Mouse (Mus musculus): ENCODE results near the gene Olfr222.

Gene Olfr222

DNA sequence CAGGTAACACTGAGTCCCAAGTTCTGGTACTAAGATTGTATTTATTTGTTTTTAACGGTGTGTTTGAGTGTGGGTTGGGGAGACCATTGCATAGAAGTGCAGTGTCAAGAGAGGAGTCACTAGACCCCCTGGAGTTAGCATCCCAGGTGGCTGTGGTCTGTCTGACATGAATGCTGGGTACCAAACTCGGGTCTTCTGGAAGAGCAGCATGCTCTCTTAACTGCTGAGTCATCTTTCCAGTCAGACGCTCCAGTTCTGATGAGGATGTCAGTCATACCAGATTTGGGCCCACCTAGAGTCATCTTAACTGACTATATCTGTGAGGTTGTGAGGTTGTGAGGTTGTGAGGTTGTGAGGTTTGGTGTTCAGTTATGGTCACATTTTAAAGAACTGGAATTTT is 15.1 kb downstream of the Olfr222 start:
- no peak for TF ChIP-seq GATA4 (IDR thresholded peaks at IDR 0.05; ENCODE audit: insufficient replicate concordance, low read length)

DNA sequence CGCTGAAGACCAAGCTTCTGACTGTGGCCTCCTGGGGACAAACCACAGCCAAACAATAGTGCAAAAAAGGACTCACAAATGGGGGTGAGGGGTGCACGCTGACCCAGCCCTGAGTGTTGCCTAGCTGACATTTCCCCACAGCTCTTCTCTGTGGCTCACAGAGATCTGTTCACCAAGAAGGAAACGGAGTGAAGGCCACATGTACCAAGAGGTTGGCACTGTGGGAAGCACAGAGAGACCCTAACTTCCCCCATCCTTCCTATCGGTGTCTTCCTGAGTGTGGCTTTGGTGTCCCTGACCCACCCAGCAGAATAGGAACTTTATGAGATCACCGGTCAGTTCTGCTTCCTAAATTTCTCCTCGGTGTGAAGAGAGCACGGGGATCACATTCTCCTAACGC is 21.5 kb downstream of the Olfr222 start:
- TF ChIP-seq GATA4 (IDR thresholded peaks at IDR 0.05; ENCODE audit: insufficient replicate concordance, low read length) = no peak

DNA sequence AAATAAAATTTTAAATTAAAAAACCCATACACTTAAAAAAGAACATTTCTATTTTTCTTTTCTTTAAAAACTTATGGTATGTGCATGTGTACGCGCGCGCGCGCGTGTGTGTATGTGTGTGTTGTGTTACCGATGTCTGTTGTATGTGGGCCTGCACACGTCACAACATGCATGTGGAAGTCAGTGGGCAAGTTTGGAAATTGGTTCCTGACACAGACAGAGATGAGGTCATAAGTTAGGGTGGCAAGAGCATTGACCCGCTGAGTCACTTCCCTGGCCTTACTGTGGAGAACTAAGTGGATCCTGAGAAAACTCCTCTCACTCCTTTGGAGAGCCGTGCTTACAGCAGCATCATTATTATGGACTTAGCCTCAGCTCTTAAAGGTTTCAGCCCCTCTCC is 21.9 kb downstream of the Olfr222 start:
- TF ChIP-seq GATA4 (IDR thresholded peaks at IDR 0.05; ENCODE audit: insufficient replicate concordance, low read length) = no peak

DNA sequence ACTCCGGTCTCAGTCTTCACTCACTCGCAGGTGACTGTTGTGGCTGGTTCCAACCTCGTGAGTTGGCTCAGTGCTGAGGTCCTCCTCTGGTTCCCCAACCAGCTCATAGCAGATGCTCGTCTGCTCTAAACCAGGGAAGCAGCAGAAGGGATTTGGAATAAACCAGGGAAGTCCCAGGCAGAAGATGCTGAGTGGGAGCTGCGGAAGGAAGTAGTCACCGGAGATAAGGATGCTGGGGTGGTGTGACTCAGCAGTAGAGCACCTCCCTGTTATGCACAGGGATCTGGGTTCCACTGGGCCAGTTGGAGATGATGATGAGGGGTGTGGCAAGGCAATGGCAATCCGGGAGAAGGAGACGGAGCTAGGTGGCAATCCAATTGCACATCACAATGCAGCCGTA is 32.0 kb downstream of the Olfr222 start:
- TF ChIP-seq GATA4 (IDR thresholded peaks at IDR 0.05; ENCODE audit: insufficient replicate concordance, low read length) = peak; percentile 30; the same call in 1 of the 2 replicates

DNA sequence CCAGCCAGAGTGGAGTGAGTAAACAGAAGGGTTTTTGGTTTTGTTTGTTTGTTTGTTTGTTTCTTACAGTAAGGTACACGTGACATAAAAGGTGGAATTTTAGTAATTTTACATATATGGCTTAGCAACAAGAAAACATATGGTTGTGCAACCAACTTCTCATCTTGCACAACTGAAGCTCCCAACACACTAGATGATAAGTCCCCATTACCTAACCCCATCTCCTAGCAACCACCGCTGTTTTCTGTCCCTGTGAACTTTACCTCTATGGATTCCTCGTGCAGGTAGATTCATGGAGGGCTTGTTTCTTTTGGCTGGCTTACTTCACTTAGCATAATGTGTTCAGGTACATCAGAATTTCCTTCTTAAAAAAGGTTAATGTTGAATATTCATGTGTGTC is 32.7 kb downstream of the Olfr222 start:
- TF ChIP-seq GATA4 (IDR thresholded peaks at IDR 0.05; ENCODE audit: insufficient replicate concordance, low read length) = no peak

DNA sequence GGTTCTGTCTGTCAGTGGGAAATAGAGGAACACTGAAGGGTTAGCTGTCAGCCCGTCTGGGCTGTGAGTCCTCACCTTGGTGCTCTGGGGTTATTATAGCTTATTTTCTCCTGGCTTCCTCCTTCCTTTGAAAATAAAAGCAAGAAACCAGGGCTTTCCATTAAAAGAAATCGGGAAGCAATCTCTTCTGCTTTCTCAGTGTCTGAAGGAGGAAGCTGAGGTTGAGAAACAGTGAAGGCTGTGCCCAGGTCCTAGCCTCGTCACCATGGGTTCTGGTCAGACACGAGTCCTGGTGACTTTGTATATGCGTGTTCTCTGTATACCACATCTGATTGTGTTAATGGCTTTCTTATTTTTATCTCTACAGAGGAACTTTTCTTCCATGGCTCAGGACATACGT is 33.6 kb downstream of the Olfr222 start:
- no peak for TF ChIP-seq GATA4 (IDR thresholded peaks at IDR 0.05; ENCODE audit: insufficient replicate concordance, low read length)

DNA sequence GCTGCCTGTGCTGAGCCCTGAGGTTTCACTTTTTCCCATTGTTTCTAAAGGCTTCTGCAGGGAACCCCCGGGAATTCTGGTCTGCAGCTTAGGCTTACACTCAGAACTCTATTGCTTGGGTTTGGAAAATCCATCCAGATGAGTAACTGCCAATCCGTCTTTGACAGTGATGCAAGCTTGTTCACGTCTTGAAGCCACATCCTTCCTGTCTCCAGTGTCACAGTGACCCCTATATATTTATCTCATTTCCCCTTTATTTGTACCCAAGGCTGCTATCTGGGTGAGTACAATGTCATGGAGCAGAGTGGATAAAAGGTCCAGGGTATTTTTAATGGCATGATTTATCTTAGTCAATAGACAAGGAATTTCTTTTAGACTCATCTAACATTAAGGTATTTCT is 34.7 kb downstream of the Olfr222 start, which contains the start of gene Nlrp3:
Gene Nlrp3 (plus strand): TSS at position 245 of the 400 bp plus-strand sequence.
- no peak for TF ChIP-seq GATA4 (IDR thresholded peaks at IDR 0.05; ENCODE audit: insufficient replicate concordance, low read length)

DNA sequence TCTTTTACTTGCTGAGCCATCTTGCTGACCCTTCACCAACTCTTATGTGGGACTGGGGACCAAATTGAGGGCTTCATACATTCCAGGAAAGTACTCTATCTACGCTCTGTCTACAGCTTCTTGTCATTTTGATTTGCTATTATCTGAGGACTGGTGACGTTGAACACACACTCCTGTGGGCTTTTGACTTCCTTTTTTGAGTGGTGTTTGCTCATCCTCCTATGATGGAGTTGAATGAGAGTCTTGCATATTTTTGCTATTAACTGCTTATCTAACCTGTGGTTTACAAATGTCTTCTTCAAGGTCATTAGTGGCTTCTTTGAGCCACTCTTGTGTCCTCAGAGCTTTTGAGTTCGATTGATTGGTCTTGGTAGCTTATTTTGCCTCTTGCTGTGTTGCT is 35.9 kb downstream of the Olfr222 start:
- no peak for TF ChIP-seq GATA4 (IDR thresholded peaks at IDR 0.05; ENCODE audit: insufficient replicate concordance, low read length)

DNA sequence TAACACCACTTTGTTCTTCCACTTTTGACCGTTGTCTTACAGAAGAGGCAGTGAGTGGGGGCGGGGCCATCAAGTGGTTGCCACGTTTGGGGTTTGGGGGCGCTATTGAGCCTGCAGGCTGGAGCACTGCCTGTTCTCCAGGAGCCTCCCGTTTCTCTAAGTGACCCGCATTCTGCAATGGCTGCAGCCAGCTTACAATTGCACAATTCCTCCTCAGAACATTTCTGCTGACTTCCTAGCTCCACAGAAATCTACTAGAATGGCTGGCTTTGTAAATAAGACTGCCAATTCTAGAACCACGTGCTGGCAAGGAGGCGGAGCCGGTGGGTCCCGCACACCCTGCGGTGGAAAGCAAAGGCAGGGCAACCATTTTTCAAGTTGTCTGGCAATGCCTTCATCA is 37.6 kb downstream of the Olfr222 start:
- no peak for TF ChIP-seq GATA4 (IDR thresholded peaks at IDR 0.05; ENCODE audit: insufficient replicate concordance, low read length)

DNA sequence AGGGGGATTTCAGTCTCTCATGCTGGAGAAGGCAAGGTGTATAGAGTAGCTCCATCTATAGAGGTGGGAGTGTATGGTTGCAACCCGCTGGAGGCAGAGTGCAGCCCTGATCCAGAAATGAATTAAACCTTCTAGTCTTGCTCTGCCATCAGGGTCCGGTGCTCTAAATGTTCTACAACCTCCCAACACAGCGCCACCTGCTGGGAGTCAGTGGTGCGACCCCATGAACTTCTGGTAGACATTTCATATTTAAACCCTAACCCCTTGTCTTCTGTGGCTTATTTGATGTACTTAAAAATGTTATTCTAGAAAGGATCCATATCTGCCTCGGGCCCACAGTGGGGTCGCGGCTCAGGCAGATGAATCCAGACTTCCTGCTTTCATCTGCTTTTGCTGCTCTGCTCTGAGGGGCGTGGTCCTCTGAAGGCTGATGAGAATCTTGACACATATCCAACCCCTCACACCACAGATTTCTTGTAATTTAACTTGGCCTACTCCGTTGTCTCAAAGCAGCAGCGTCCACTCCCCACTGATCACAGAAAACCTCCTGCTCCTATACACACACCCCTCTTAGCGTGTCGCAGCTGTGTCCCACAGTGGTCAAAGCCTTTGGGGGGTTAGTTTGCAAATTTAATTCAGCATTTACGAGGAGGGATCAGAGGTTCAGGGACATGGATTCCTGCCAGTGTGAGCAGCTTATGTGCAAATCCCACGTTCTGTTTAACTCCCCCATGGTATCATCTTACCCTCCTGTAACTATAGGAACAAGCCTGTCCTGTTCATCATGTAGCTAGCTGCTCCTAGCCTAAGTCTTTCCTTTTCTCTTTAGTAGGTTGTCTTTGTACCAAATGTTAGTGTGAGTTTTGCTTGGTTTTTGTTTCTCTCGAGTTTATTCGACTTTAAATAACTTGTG is 38.6 kb downstream of the Olfr222 start:
- TF ChIP-seq GATA4 (IDR thresholded peaks at IDR 0.05; ENCODE audit: insufficient replicate concordance, low read length) = no peak

DNA sequence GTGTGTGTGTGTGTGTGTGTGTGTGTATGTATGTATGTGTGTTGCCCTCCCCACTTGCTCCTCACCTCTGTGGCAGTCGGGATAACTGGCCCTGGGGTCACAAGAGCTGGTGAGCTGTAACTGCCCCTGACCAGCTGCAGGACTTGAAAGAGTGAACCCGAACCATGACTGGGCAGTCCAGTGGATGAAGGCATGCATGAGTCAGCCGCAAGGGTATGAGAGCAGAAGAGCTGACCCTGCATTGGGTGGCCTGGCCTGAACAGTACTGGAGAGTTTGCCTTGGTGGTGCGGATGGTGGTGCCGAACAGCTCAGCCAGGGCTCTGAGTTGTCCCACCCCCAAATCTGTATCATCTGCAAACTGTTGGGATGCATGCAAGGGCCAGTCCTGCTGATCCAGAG is 44.5 kb downstream of the Olfr222 start:
- no peak for TF ChIP-seq GATA4 (IDR thresholded peaks at IDR 0.05; ENCODE audit: insufficient replicate concordance, low read length)

DNA sequence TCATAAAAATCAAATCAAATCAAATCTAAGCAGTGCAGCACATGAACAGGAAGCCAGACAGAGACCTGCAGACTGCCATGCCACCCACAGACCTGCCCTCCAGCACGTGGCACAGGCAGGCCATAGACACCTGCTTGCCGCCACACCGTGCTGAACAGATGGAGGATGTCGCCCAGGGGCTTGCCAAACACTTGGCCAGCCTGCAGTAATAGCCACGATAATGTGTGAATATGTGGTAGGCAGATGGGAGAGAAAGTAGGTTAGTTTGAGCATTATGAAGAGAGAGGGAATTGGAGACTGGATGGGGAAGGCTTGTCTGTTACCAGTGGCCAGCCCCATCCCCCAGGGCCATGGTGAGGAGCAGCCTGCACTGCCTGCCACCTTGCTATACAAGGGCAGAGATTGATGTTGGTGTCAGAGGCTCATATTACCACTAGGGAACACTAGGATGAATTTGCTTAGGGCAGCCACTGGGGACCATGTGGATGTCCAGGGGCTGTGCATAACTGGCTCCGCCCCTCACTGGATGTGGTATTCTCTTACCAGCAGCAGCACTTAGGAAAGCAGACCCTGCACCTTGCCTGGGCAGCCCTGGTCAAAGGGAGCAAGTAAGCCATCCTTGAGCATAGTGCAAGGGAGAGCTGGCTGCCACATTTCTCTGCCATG is 45.0 kb downstream of the Olfr222 start:
- TF ChIP-seq GATA4 (IDR thresholded peaks at IDR 0.05; ENCODE audit: insufficient replicate concordance, low read length) = no peak

DNA sequence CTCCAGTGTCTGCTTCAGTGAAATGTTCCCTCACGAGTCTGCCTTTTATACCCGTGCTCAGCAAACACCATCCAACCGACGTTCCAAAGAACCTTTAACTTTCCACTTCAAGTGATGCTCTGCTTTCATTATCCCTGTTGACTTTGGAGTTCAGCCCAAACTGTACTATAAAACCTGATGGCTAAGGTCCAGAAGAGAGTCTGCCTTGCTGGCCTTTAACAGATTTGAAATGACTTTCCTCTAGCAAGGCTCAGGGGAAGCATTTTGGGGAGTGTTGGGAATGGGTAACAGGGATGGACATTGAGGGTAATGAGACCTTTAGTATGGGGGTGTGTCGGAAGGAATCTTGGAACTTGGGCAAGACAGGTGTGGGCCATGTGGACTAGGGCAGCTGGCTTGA is 45.8 kb downstream of the Olfr222 start:
- TF ChIP-seq GATA4 (IDR thresholded peaks at IDR 0.05; ENCODE audit: insufficient replicate concordance, low read length) = no peak

DNA sequence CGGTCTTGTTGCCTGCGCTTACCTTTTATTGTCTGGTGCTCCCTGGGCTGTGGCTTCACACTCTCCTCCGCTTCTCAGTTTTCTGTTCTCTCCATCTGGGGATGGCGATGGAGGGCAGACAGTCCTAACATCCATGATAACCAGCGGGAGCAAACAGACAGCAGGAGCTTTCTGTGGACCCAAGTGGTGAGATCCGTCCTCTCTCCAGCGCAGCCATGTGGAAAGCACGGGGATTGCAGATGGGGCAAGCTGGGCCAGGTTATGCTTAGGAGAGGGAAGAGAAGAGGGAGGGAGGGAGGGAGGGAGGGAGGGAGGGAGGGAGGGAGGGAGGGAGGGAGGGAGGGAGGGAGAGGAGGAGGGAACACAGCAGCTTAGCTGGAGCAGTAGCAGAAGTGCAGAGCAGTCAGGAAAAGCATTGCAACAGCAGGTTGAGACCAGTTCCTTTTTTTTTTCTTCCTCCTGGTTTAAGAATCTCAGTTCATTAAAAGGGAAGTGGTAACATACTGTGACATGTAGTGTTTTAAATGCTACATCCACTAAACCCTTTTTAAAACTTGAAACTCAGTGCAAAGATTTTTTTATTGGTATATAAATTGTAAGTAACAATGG is 49.5 kb downstream of the Olfr222 start, which contains the start of gene Zkscan17:
Gene Zkscan17 (minus strand): TSS at position 280 of the 609 bp plus-strand sequence.
- no peak for TF ChIP-seq GATA4 (IDR thresholded peaks at IDR 0.05; ENCODE audit: insufficient replicate concordance, low read length)

DNA sequence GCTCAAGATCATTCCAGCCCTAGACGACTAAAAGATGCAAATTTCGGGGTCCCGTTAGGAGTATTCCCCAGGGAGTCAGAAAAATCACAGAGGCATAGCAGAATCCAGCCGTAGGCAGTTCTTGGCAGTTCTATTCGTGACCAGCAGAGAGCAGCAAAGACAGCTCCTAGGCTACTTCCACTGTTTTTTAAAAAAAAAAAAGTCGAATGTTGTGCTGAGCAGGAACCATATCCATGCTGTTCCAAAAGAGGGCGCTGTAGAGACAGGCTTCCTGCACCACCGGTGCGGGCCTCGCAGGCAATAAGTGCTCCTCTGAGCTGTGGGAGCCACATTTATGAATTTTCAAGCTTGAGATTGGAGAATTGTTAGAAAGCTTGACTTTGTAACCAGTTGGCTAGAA is 50.8 kb downstream of the Olfr222 start:
- TF ChIP-seq GATA4 (IDR thresholded peaks at IDR 0.05; ENCODE audit: insufficient replicate concordance, low read length) = no peak

DNA sequence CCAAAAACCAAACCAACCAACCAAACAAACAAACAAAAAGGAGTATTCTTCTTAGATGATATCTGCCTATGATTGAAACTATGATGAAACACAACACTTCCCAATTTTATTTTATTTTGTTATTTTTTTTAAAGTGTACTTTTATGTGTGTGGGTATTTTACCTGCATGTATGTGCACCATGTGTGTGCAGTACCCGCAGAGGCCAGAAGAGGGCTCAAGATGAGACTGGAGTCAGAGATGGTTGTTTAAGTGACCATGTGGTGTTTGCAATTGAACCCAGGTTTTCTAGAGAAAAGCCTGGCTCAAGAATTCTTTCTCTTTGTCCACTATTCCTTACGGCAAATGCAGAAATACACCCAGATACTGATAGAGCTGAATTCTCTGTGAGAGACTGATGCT is 51.9 kb downstream of the Olfr222 start:
- TF ChIP-seq GATA4 (IDR thresholded peaks at IDR 0.05; ENCODE audit: insufficient replicate concordance, low read length) = no peak
